Mouse (Mus musculus): Measurements from ENCODE around the gene Nmnat2.
A peak's percentile ranks its signal among the peaks of the same experiment; 100 is the strongest.

The Nmnat2 gene

GRCm38 (mm10) chr1:153092237-153092975 lies 137.6 kb downstream of the Nmnat2 start:
- DNase-seq (ENCODE audit: low read depth, low spot score) = peak; percentile 98

- peak; percentile 98 for DNase-seq (ENCODE audit: low read depth, low spot score)
Measured at GRCm38 (mm10) chr1:153093172-153093571, 138.4 kb downstream of the Nmnat2 start.

GRCm38 (mm10) chr1:153093581-153093980 lies 138.8 kb downstream of the Nmnat2 start:
- DNase-seq (ENCODE audit: low read depth, low spot score) = no peak

GRCm38 (mm10) chr1:153094226-153095076 lies 139.7 kb downstream of the Nmnat2 start:
- DNase-seq (ENCODE audit: low read depth, low spot score) = peak; percentile 77

- peak; percentile 95 for DNase-seq (ENCODE audit: low read depth, low spot score)
Measured at GRCm38 (mm10) chr1:153095328-153095727, 140.5 kb downstream of the Nmnat2 start.

- DNase-seq (ENCODE audit: low read depth, low spot score) = peak; percentile 91
Measured at GRCm38 (mm10) chr1:153095826-153096727, 141.3 kb downstream of the Nmnat2 start.

- DNase-seq (ENCODE audit: low read depth, low spot score) = peak; percentile 83
Measured at GRCm38 (mm10) chr1:153097017-153097675, 142.4 kb downstream of the Nmnat2 start.

- peak; percentile 88 for DNase-seq (ENCODE audit: low read depth, low spot score)
Measured at GRCm38 (mm10) chr1:153098586-153098985, 143.8 kb downstream of the Nmnat2 start.

- no peak for DNase-seq (ENCODE audit: low read depth, low spot score)
Measured at GRCm38 (mm10) chr1:153100912-153101311, 146.1 kb downstream of the Nmnat2 start.

GRCm38 (mm10) chr1:153101327-153101880 lies 146.6 kb downstream of the Nmnat2 start:
- DNase-seq (ENCODE audit: low read depth, low spot score) = peak; percentile 85

- DNase-seq (ENCODE audit: low read depth, low spot score) = no peak
Measured at GRCm38 (mm10) chr1:153102296-153103185, 147.7 kb downstream of the Nmnat2 start.

- DNase-seq (ENCODE audit: low read depth, low spot score) = peak; percentile 63
Measured at GRCm38 (mm10) chr1:153103186-153103554, 148.4 kb downstream of the Nmnat2 start.

- DNase-seq (ENCODE audit: low read depth, low spot score) = no peak
Measured at GRCm38 (mm10) chr1:153104804-153105203, 150.0 kb downstream of the Nmnat2 start.

- DNase-seq (ENCODE audit: low read depth, low spot score) = no peak
Measured at GRCm38 (mm10) chr1:153107866-153108265, 153.1 kb downstream of the Nmnat2 start.

- peak; percentile 77 for DNase-seq (ENCODE audit: low read depth, low spot score)
Measured at GRCm38 (mm10) chr1:153109346-153109745, 154.6 kb downstream of the Nmnat2 start.

- no peak for DNase-seq (ENCODE audit: low read depth, low spot score)
Measured at GRCm38 (mm10) chr1:153109836-153110235, 155.0 kb downstream of the Nmnat2 start.

GRCm38 (mm10) chr1:153111596-153111995 lies 156.8 kb downstream of the Nmnat2 start:
- DNase-seq (ENCODE audit: low read depth, low spot score) = no peak

GRCm38 (mm10) chr1:153115315-153115714 lies 160.5 kb downstream of the Nmnat2 start:
- peak; percentile 68 for DNase-seq (ENCODE audit: low read depth, low spot score)

GRCm38 (mm10) chr1:153120544-153120943 lies 165.8 kb downstream of the Nmnat2 start:
- no peak for DNase-seq (ENCODE audit: low read depth, low spot score)

GRCm38 (mm10) chr1:153121320-153121719 lies 166.5 kb downstream of the Nmnat2 start:
- DNase-seq (ENCODE audit: low read depth, low spot score) = no peak

All from R1 (cell line).